Mouse (Mus musculus): ENCODE data around the gene Gtf2ird1. TPM values are rescaled to one million over a fixed set of nuclear protein-coding genes. Genes with fewer than 3 reads are reported as not detected.
"Not testable (repeated sequence)": the region's sequence is repeated elsewhere in the genome, so short reads cannot be mapped to it uniquely, and the experiment has no call there.

The Gtf2ird1 gene
- total RNA-seq, 2 experiments from 2014 or later: 18.2 to 28.4 TPM

GRCm38 (mm10) chr5:134475686-134476085 is 19.2 kb upstream of the Gtf2ird1 start:
- ATAC-seq (replicated peaks; ENCODE audit: poor library complexity): not testable (repeated sequence)

GRCm38 (mm10) chr5:134475006-134475605 is 18.6 kb upstream of the Gtf2ird1 start:
- no peak for ATAC-seq (replicated peaks; ENCODE audit: poor library complexity)

- peak; percentile 79 for ATAC-seq (replicated peaks; ENCODE audit: poor library complexity)
These were observed 17.4 kb upstream of the Gtf2ird1 start for GRCm38 (mm10) chr5:134473902-134474301.

- no peak for ATAC-seq (replicated peaks; ENCODE audit: poor library complexity)
These were observed 14.1 kb upstream of the Gtf2ird1 start for GRCm38 (mm10) chr5:134470538-134471169.

GRCm38 (mm10) chr5:134469559-134470150 is 13.1 kb upstream of the Gtf2ird1 start:
- ATAC-seq (replicated peaks; ENCODE audit: poor library complexity): peak; percentile 27; the same call in 1 of the 2 replicates

- ATAC-seq (replicated peaks; ENCODE audit: poor library complexity): peak; percentile 54
These were observed 11.7 kb upstream of the Gtf2ird1 start for GRCm38 (mm10) chr5:134468158-134468765.

- ATAC-seq (replicated peaks; ENCODE audit: poor library complexity): peak; percentile 89
These were observed 10.6 kb upstream of the Gtf2ird1 start for GRCm38 (mm10) chr5:134467030-134467549.

GRCm38 (mm10) chr5:134466296-134467029 is 9.9 kb upstream of the Gtf2ird1 start:
- ATAC-seq (replicated peaks; ENCODE audit: poor library complexity): no peak

GRCm38 (mm10) chr5:134465197-134465596 is 8.7 kb upstream of the Gtf2ird1 start:
- ATAC-seq (replicated peaks; ENCODE audit: poor library complexity): no peak

- ATAC-seq (replicated peaks; ENCODE audit: poor library complexity): no peak
These were observed 7.7 kb upstream of the Gtf2ird1 start for GRCm38 (mm10) chr5:134464225-134464624.

- ATAC-seq (replicated peaks; ENCODE audit: poor library complexity): no peak
These were observed 6.2 kb upstream of the Gtf2ird1 start for GRCm38 (mm10) chr5:134462731-134463130.

- no peak for ATAC-seq (replicated peaks; ENCODE audit: poor library complexity)
These were observed 5.8 kb upstream of the Gtf2ird1 start for GRCm38 (mm10) chr5:134462316-134462715.

- no peak for ATAC-seq (replicated peaks; ENCODE audit: poor library complexity)
These were observed 4.0 kb upstream of the Gtf2ird1 start for GRCm38 (mm10) chr5:134460546-134460945.

GRCm38 (mm10) chr5:134459096-134459495 is 2.6 kb upstream of the Gtf2ird1 start:
- ATAC-seq (replicated peaks; ENCODE audit: poor library complexity): no peak

- no peak for ATAC-seq (replicated peaks; ENCODE audit: poor library complexity)
These were observed 1.9 kb upstream of the Gtf2ird1 start for GRCm38 (mm10) chr5:134458416-134458815.

GRCm38 (mm10) chr5:134457371-134457770 is 855 bp upstream of the Gtf2ird1 start:
- no peak for ATAC-seq (replicated peaks; ENCODE audit: poor library complexity)

GRCm38 (mm10) chr5:134455914-134456423 is 547 bp downstream of the Gtf2ird1 start:
- peak; percentile 18; the same call in 1 of the 2 replicates for ATAC-seq (replicated peaks; ENCODE audit: poor library complexity)

GRCm38 (mm10) chr5:134455186-134455895 is 1.2 kb downstream of the Gtf2ird1 start:
- peak; percentile 14; the same call in 1 of the 2 replicates for ATAC-seq (replicated peaks; ENCODE audit: poor library complexity)

GRCm38 (mm10) chr5:134454421-134454820 is 2.1 kb downstream of the Gtf2ird1 start:
- peak; percentile 25; the same call in 1 of the 2 replicates for ATAC-seq (replicated peaks; ENCODE audit: poor library complexity)

- no peak for ATAC-seq (replicated peaks; ENCODE audit: poor library complexity)
These were observed 2.9 kb downstream of the Gtf2ird1 start for GRCm38 (mm10) chr5:134453577-134453976.

Measured in megakaryocyte progenitor cell, adult 5-6 weeks (primary cell).